Mouse (Mus musculus) embryonic stem cell, embryonic (primary cell): Measurements from ENCODE around the gene Ltbp2.

ENCODE experiments used
- CTCF ChIA-PET, 4 experiments: fragments of 300-600 bp in 2 of 4; fragments of 350-600 bp in 2 of 4; sonication (Branson Sonifier 250); formaldehyde crosslinking; loops; one replicate each; lab custom pipeline; 2022; ENCODE audit warnings: inconsistent platforms in 2 of 4; lab: Charles Lee
- POLR2A ChIA-PET, 4 experiments: fragments of 300-600 bp in 2 of 4; fragments of 350-600 bp in 2 of 4; sonication (Branson Sonifier 250); formaldehyde crosslinking; loops; one replicate each; lab custom pipeline; 2022; ENCODE audit warnings: antibody characterized with exemption in 4 of 4, inconsistent platforms in 1 of 4; lab: Charles Lee

Ltbp2 gene

GRCm38 (mm10) chr12:84771981-84772520 is 104.3 kb downstream of the Ltbp2 start:
- ChIA-PET CTCF (interaction anchor here in 3 of 4 experiments (0.6 to 1.6 kb wide), 6 partner anchors 12 to 850 kb away, joined by 3 to 20 read pairs (median 6); partner anchors contain the start of genes Ltbp2 (in 1 of the 3) and Numb (in 1 of the 3)), POLR2A (interaction anchor here in 3 of 4 experiments (0.6 to 12.5 kb wide), 51 partner anchors 8 to 1698 kb away, joined by 3 to 161 read pairs (median 5); partner anchors contain the start of genes Bbof1 (in 2 of the 3), Entpd5 (in 2 of the 3), Ltbp2 (in 2 of the 3) and Syndig1l (in 2 of the 3))

GRCm38 (mm10) chr12:84769624-84770023 is 106.7 kb downstream of the Ltbp2 start:
- ChIA-PET CTCF (interaction anchor here in 2 of 4 experiments (0.6 to 1.4 kb wide), 3 partner anchors 14 to 459 kb away, joined by 4 to 6 read pairs (median 5); no protein-coding TSS in a partner anchor), POLR2A (interaction anchor here in 3 of 4 experiments (0.6 to 12.5 kb wide), 12 partner anchors 11 to 579 kb away, joined by 3 to 161 read pairs (median 3); partner anchors contain the start of gene Syndig1l (in 1 of the 3))

- CTCF ChIA-PET: interaction anchor here (0.5 to 1.6 kb wide), 8 partner anchors 9 to 218 kb away, joined by 3 to 10 read pairs (median 4); partner anchors contain the start of gene Ltbp2 (in 1 of the 4)
These were observed 108.8 kb downstream of the Ltbp2 start for GRCm38 (mm10) chr12:84767510-84767909.

GRCm38 (mm10) chr12:84766113-84766735 is 110.1 kb downstream of the Ltbp2 start:
- CTCF ChIA-PET: interaction anchor here (0.6 to 2.0 kb wide), 13 partner anchors 9 to 398 kb away, joined by 3 to 9 read pairs (median 4); no protein-coding TSS in a partner anchor
- POLR2A ChIA-PET: interaction anchor here (0.6 to 12.5 kb wide), 19 partner anchors 10 to 504 kb away, joined by 3 to 161 read pairs (median 3); partner anchors contain the start of genes Abcd4 (in 1 of the 4), Mlh3 (in 1 of the 4) and Syndig1l (in 1 of the 4)

More at GRCm38 (mm10) chr12:84767510-84767909, 108.8 kb downstream of the Ltbp2 start:
- POLR2A ChIA-PET: interaction anchor here in 2 of 4 experiments (1.0 to 12.5 kb wide), 12 partner anchors 10 to 409 kb away, joined by 3 to 161 read pairs (median 4); no protein-coding TSS in a partner anchor

- ChIA-PET POLR2A (interaction anchor here (0.6 to 12.5 kb wide), 33 partner anchors 9 to 669 kb away, joined by 3 to 161 read pairs (median 3); partner anchors contain the start of genes Abcd4 (in 1 of the 4), Ltbp2 (in 1 of the 4), Mlh3 (in 1 of the 4) and Syndig1l (in 1 of the 4)), CTCF (interaction anchor here in 3 of 4 experiments (0.6 to 2.0 kb wide), 14 partner anchors 11 to 176 kb away, joined by 3 to 9 read pairs (median 4); partner anchors contain the start of gene Ltbp2 (in 1 of the 3))
These were observed 110.8 kb downstream of the Ltbp2 start for GRCm38 (mm10) chr12:84765506-84765905.

GRCm38 (mm10) chr12:84764756-84765155 is 111.6 kb downstream of the Ltbp2 start:
- POLR2A ChIA-PET: interaction anchor here (0.5 to 12.5 kb wide), 17 partner anchors 8 to 249 kb away, joined by 3 to 161 read pairs (median 5); partner anchors contain the start of genes Isca2 (in 2 of the 4), Npc2 (in 2 of the 4) and Ltbp2 (in 1 of the 4)

GRCm38 (mm10) chr12:84763577-84764218 is 112.6 kb downstream of the Ltbp2 start:
- ChIA-PET POLR2A (interaction anchor here in 3 of 4 experiments (0.6 to 12.5 kb wide), 16 partner anchors 9 to 461 kb away, joined by 3 to 161 read pairs (median 4); partner anchors contain the start of genes Isca2 (in 3 of the 3), Npc2 (in 3 of the 3) and Ltbp2 (in 1 of the 3)), CTCF (interaction anchor here in 3 of 4 experiments (0.8 to 2.0 kb wide), 6 partner anchors 9 to 175 kb away, joined by 3 to 6 read pairs (median 4); partner anchors contain the start of genes Isca2 (in 1 of the 3) and Npc2 (in 1 of the 3))

More at GRCm38 (mm10) chr12:84764756-84765155, 111.6 kb downstream of the Ltbp2 start:
- CTCF ChIA-PET: interaction anchor here (0.8 to 2.0 kb wide), 9 partner anchors 10 to 176 kb away, joined by 3 to 9 read pairs (median 6); partner anchors contain the start of gene Ltbp2 (in 1 of the 4)

- ChIA-PET CTCF (interaction anchor here in 1 of 4 experiments (1.3 to 1.7 kb wide), 2 partner anchors 8 to 10 kb away, joined by 4 read pairs; partner anchors contain the start of genes Isca2 and Npc2), POLR2A (interaction anchor here in 3 of 4 experiments (0.6 to 12.5 kb wide), 11 partner anchors 8 to 562 kb away, joined by 3 to 161 read pairs (median 4); partner anchors contain the start of genes Isca2 (in 3 of the 3), Npc2 (in 3 of the 3) and Zfp410 (in 1 of the 3))
These were observed 113.8 kb downstream of the Ltbp2 start for GRCm38 (mm10) chr12:84762532-84762931.

- ChIA-PET POLR2A (interaction anchor here in 3 of 4 experiments (0.5 to 15.1 kb wide), 6 partner anchors 10 to 165 kb away, joined by 3 to 161 read pairs (median 4); partner anchors contain the start of genes Isca2 (in 2 of the 3) and Npc2 (in 2 of the 3)), CTCF (interaction anchor here (0.6 to 1.8 kb wide), 15 partner anchors 9 to 880 kb away, joined by 3 to 7 read pairs (median 3); partner anchors contain the start of genes Isca2 (in 1 of the 4), Ltbp2 (in 1 of the 4) and Npc2 (in 1 of the 4))
These were observed 117.3 kb downstream of the Ltbp2 start for GRCm38 (mm10) chr12:84759063-84759462.

GRCm38 (mm10) chr12:84756016-84756415 is 120.3 kb downstream of the Ltbp2 start:
- POLR2A ChIA-PET: interaction anchor here in 3 of 4 experiments (0.5 to 15.1 kb wide), 5 partner anchors 9 to 86 kb away, joined by 3 to 161 read pairs (median 4); partner anchors contain the start of genes Isca2 (in 1 of the 3) and Npc2 (in 1 of the 3)
- CTCF ChIA-PET: interaction anchor here in 2 of 4 experiments (1.6 to 3.5 kb wide), 4 partner anchors 11 to 102 kb away, joined by 7 to 41 read pairs (median 19); partner anchors contain the start of genes Isca2 (in 1 of the 2) and Npc2 (in 1 of the 2)

- ChIA-PET POLR2A (interaction anchor here in 3 of 4 experiments (0.6 to 15.1 kb wide), 16 partner anchors 8 to 579 kb away, joined by 3 to 161 read pairs (median 4); partner anchors contain the start of genes Isca2 (in 3 of the 3), Npc2 (in 3 of the 3) and Syndig1l (in 2 of the 3)), CTCF (interaction anchor here (0.6 to 3.5 kb wide), 37 partner anchors 8 to 1123 kb away, joined by 3 to 41 read pairs (median 3); partner anchors contain the start of genes Isca2 (in 1 of the 4), Ltbp2 (in 1 of the 4), Npc2 (in 1 of the 4) and Syndig1l (in 1 of the 4))
These were observed 121.2 kb downstream of the Ltbp2 start for GRCm38 (mm10) chr12:84755008-84755695.

- POLR2A ChIA-PET: interaction anchor here in 2 of 4 experiments (0.8 to 15.1 kb wide), 3 partner anchors 16 to 21 kb away, joined by 3 to 161 read pairs (median 3); partner anchors contain the start of genes Isca2 (in 2 of the 2) and Npc2 (in 2 of the 2)
- CTCF ChIA-PET: interaction anchor here in 1 of 4 experiments (0.8 to 1.6 kb wide), 2 partner anchors 82 to 98 kb away, joined by 4 read pairs; no protein-coding TSS in a partner anchor
These were observed 124.0 kb downstream of the Ltbp2 start for GRCm38 (mm10) chr12:84752131-84752977.

GRCm38 (mm10) chr12:84750661-84751060 is 125.7 kb downstream of the Ltbp2 start:
- CTCF ChIA-PET: interaction anchor here in 3 of 4 experiments (0.5 to 2.0 kb wide), 3 partner anchors 59 to 117 kb away, joined by 3 to 8 read pairs (median 4); no protein-coding TSS in a partner anchor

GRCm38 (mm10) chr12:84748134-84748533 is 128.2 kb downstream of the Ltbp2 start:
- CTCF ChIA-PET: interaction anchor here in 2 of 4 experiments (1.0 to 1.5 kb wide), 2 partner anchors 67 to 94 kb away, joined by 3 to 4 read pairs; no protein-coding TSS in a partner anchor
- POLR2A ChIA-PET: interaction anchor here in 2 of 4 experiments (0.5 to 15.1 kb wide), 5 partner anchors 13 to 386 kb away, joined by 3 to 161 read pairs (median 4); partner anchors contain the start of genes Isca2 (in 2 of the 2) and Npc2 (in 2 of the 2)

More at GRCm38 (mm10) chr12:84750661-84751060, 125.7 kb downstream of the Ltbp2 start:
- POLR2A ChIA-PET: interaction anchor here in 2 of 4 experiments (0.7 to 15.1 kb wide), 8 partner anchors 14 to 126 kb away, joined by 3 to 161 read pairs (median 4); partner anchors contain the start of genes Isca2 (in 2 of the 2), Npc2 (in 2 of the 2) and Syndig1l (in 1 of the 2)
